Mouse (Mus musculus) CD4-positive, CD25-positive, alpha-beta regulatory T cell, adult 4 months (primary cell): Measurements from ENCODE around the gene Znrd1. TPM values are rescaled to one million over a fixed set of nuclear protein-coding genes. Genes with fewer than 3 reads are reported as not detected.
"Not testable (repeated sequence)": the region's sequence is repeated elsewhere in the genome, so short reads cannot be mapped to it uniquely, and the experiment has no call there.

Experiments
- ATAC-seq: one replicate; pipeline ENCODE4 v1.8.0; 2017
- polyA plus RNA-seq, 2 experiments: library from polyadenylated mRNA; unstranded; fragments of 100-300 nt; shearing (Covaris generic); gene quantifications; one replicate each; pipeline ENCODE4 v1.2.1; 2017

Gene Znrd1
- 10 to 100 TPM; 67.9 to 82.1 TPM for polyA plus RNA-seq

DNA sequence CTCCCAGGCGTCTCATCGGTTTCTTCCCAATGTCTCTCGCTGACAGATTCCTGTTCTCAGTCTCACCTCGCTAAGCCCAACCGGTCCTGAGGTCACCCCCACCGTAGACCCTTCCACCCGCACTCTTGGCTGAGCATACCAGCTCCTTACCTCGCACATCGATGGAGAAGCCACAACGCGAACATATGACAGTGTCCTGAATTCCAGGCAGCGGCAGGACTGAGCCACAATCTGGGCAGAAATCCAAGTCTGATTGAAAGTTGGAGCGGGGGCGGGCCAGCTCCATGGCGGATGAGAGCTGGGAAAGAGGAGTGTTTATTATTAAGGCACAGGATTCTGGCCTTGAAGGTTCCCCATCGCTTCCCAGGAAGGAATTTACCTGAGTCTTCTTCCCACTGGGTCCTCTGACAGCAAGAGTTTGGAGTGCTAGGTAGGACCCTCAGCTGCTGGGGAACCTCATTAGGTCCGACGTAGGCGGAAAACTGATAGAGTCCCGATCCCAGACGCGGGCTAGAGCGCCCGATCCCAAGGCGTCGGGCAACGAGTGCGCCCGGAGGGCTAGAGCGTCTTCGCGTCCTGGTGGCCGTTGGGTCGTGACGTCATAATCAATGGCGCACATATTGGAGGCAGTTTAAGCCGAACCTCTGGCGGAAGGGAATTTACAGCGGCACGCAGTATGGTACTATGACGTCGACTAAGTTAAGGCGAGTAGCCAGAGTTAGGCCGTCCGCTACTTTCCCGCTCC is at the start of gene Znrd1, which contains the start of gene Znrd1as:
Znrd1 (minus strand) TSS at position 561 of the 745 bp plus-strand sequence.
Znrd1as (plus strand) TSS at position 594 of the 745 bp plus-strand sequence.
- ATAC-seq, result peak; percentile 96

DNA sequence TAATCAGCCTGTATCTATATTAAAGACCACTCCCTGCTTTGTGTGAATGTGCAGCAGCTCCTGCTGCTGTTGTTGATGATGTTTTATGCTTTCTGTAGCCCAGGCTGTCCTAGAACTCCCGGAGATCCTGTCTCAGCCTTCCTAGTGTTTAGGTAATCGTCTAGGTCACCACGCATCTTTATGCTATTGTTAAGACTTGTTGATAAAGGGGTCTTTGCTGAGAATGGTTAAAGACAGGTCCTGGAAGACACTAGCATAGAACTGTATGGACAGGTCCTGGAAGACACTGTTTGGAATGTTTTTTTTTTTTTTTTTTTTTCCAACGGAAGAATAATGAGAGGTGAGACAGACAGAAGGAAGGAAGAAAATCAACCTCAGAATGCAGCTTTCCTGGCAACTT is 45.0 kb upstream of the Znrd1 start:
- no peak for ATAC-seq

DNA sequence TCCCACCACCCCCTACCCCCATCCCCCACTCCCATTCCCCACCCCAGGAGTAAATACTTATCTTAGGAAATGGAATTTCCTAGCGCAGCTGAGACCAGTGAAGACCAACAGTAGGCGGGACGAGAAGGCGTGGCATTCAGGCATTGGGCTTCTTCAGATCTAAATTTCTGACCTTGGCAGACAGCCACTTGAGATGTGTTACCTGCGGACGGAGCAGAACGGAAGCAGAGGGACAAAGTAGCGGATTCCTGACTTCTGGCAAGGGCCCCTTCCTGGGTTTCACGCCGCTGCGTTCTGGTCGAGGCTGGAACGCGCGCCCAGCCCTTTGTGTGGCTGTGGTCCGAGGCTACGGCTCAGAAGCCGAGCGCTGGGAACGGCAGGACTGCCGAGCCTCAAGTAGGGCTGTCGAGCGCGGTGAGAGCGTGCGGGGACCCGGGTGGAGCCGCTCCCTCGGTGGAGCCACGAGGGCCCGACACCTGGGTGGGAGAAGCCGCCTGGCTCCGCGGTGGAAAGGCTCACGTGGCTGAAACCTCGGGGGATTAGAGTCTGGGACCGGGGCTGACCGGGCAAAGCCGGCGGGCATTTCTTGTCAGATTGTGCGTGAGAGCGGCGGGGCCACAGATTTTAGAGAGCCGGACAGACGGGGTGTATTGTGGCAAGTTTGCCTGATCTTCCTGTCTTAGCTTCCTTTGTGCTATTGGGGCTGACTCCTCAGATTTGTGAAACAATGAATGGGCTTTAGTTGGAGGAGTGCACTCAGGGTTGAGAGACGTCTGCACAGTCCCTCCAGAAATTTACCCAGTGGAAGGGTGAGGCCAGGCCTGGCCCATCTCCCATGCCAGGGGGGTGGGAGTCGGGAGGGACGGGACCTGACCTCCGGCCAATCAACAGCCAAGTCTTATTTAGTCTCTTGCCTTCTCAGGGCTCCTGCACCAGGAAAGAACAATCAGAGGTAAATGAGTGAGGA is 44.3 kb upstream of the Znrd1 start:
- ATAC-seq, result no peak

DNA sequence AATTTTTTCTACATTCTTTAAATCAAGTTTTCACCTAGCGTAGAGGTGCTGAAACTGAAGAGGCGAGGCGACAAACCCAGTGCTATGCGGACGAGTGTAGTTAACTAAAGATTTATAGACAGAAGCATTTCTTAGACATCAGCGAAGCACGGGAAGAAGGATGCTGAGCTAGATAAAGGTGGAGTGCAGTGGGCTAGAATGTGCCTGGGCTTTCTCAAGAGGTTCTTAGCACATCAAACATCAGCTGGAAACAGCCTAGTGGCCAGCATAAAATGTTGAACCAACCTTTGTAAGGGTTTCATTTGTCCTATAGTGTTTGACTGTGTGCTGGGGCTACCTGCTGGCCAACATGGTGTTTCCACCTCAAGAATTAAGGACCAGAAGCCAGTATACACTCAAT is 42.5 kb upstream of the Znrd1 start, which contains the start of gene Zfp57:
Zfp57 (plus strand) TSS at position 301 of the 400 bp plus-strand sequence.
- no peak for ATAC-seq

DNA sequence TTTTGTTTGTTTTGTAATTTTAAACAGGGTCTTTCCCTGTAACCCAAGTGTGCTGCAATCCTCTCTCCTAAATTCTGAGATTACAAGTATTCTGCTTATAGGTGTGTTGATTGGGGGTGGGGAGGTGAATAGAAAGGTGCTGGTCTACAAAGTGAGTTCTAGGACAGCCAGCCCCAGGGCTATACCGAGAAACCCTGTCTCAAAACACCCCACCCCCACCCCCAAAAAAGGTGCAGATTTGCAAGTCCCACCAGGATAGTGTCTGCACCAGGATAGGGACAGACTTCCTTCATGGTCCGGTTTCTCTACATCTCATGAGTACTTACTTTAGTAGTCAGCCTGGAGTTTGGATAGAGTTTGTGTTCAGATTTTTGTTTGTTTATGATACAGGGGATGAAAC is 40.1 kb upstream of the Znrd1 start:
- no peak for ATAC-seq

DNA sequence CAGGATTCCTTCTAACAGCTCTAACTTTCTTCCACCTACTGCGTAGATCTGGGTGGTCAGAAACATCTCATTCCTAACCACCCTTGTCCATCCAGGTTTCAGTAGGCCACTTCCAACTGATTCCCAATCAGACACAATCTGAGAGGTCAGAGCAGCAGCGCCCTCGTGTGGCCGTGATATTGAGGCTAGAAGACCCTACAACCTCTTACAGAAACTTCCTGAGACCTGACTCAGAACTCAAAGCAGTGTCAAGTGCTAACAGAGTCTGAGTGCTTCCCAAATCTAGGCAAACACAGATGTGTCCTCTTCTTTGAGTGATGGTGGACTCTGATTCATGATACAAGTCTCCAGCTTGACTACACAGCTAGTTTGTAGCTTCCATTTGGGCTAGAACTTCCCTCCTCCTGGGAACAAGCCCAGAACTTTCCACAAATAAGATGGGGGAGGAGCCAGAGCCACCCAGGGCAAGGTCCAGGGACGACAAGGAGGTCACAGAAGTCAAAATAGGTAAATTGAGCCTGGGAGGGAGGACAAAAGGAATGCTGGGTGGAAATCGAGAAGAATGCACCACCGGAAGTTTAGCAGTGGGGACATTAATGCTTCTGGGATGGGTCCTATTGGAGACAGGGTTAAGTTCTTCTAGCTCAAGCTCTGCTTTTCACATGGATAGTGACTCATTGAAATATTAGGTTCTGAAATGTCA is 38.8 kb upstream of the Znrd1 start:
- no peak for ATAC-seq

DNA sequence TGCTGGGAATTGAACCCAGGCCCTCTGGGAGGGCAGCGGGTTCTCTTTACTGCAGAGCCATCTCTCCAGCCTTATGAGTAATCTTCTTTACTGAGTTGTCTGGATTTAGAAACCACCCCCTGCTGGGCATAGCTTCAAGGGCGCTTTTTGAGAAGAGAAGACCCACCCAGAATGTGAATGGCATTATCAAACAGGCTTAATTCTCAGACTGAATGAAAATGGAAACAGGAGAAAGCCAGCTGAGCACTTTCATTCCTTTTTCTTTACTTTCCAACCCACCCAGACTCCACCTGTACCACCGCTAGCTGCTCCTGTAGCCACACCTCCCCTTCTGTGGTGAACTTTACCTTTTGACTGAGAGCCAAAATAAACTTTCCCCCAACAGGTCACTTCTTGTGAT is 37.1 kb upstream of the Znrd1 start:
- ATAC-seq, result no peak

DNA sequence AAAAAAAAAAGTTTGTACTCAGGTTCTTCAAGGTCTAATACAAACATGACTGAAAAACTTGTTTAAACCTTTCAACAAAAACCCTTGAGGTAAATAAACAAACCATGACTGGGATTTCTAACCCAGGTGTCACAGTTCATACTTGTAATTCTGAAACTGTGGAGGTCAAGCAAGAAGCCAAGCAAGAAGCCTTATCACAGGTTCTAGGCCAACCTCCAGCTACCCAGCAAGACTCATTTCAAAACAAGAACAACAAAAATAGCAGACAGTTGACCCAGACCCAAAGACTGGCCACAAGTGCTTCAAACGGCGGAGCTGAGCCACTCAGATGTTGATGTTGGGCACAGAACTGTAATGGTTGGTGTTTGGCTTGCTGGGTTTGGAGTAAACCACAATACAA is 36.2 kb upstream of the Znrd1 start:
- no peak for ATAC-seq

DNA sequence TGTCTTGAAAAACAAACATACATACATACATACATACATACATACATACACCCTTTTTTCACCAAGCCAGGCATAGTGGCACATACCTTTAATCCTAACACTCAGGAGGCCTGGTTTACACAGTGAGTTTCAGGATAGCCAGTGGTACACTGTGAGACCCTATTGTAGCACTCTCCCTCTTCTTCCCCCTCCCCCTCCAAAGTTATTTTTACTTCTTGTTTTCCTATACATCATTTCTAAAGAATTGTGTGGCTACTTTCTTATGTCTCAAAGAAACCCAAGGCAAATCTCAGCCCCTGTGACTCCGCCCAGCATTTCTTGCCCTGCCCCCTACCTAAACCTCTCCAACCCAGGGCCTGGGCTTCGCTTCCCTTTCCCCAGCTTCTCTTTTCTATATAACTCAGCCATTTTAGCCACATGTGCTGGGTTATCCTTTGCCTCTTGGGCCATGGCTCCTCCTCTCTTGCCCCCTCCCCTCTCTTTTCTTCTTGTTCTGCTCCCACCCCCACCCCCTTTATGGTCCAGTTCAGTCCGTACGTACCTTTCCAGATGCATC is 35.5 kb upstream of the Znrd1 start:
- no peak for ATAC-seq

DNA sequence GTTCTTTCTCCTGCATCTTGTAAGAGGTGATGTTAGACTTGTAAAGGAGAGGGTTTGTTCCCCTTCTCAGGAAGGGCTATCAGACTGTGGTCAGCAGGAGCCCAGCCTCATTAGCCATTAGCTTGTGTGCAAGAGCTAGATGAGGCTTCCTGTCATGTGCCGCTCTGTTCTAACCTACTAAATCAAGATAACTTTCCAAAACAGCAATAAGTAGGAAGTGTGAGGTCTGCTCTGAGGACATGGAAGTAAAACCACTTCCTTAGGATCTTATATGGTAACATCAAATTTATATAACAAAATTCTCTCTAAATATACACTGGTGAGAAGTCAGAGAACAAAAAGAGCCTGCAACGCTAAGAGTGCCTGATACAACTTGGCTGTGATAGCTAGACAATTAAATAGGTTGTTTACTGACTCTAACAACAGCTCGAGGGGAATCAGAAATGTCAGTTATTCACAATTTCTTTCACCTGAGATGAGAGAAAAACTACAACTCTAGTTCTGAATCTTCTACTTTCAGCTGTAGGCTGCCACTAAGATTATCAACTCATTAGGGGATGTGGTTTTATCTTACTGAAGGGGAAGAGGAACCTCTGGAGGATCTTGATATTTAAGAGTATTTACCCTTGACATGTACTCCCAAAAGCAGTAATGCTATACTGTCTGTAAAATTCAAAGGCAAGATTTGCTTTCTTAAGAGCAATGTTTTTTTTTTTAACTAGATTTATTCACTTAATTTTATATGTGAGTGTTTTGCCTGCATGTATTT is 34.2 kb upstream of the Znrd1 start:
- peak; percentile 85 for ATAC-seq

DNA sequence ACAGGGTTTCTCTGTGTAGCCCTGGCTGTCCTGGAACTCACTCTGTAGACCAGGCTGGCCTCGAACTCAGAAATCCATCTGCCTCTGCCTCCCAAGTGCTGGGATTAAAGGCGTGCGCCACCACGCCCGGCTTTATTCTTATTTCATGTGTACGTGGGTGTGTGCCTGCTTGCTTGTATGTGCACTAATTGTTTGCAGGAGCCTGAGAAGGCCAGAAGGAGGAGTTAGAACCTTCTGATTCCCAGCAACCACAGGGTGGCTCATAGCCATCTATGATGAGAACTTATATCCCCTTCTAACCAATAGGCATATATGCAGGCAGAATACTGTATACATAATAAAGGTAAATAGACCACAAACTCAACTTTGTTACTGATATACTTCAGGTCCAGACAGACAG is 32.3 kb upstream of the Znrd1 start:
- not testable (repeated sequence) for ATAC-seq

DNA sequence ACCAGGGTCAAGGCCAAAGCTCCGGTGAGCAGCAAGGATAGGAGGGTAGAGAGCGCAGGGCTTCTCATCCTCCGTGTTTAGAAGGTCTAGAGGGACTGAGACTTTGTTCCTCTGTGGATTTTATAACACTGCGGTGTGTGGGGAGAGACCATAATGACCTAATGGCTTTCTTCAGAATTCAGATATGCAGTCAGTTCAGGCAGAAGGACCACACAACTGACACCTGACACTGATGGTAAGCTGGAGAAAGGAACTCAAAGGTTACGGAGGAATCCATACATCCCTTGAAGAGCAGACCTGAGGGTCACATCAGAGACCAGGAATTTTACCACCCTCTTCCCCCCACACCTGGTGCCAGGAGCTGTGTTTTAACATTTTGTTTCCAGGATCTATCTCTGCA is 31.1 kb upstream of the Znrd1 start, which contains the start of gene H2-M5:
H2-M5 (minus strand) TSS at position 101 of the 400 bp plus-strand sequence.
- no peak for ATAC-seq

DNA sequence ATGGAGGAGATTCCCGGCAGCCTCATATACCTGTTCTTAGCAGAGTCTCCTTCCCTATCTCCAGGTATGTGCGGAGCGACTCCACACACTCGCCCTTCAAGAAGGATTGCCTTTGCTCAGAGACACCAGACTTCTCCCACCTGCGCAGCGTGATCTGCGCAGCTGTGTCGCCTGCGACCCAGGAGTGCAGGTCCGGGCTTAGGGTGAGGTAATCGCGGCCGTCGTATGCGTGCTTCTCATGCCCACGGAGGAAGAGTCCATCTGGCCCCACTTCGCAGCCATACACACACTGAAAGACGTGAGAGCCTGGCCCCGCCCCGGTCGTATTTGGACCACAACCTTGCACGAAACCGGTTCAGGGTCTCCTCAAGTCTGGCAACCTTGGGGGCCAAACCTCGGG is 30.1 kb upstream of the Znrd1 start:
- no peak for ATAC-seq

DNA sequence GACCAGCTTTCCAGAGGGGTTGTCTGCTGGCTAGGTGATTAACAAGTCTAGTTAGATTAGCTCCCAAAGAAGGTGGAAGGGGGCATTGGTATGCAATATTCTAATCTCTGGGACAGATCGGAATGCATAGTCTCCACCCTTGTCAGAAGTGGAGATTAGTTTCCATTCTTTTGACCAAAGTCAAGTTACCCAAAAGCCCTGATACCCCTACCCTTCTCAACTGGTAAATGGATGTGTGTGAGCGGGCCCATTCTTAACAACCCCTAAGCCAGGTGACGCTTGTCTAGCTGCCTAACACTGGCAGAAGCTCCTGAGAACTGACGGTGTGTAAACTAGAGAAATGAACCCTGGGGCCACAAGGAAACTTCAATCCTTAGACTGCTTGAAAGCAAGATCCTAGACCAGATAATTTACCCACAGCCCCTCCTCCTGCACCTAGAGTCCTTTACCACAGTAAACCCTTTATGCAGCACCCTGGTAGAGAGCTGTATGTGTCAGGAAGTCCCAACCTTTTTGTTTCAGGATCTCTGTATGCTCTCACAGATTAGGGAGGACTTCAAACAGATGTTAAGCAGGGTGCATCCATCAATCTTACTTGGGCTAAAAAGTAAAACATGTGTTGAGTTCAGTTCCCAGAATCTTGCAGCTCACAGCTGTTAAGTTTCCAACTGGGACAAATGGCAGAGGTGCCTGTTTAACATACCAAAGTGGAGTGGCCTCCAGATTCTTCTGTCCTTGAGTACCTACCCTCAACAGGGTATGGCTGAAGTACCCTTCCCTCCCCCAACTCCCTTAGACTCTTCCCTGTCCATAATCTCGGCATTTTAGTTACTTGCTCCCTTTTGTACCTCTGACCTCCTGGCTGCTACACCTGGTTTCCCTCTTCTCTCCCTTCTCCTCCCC is 24.1 kb upstream of the Znrd1 start:
- ATAC-seq, result peak; percentile 43

DNA sequence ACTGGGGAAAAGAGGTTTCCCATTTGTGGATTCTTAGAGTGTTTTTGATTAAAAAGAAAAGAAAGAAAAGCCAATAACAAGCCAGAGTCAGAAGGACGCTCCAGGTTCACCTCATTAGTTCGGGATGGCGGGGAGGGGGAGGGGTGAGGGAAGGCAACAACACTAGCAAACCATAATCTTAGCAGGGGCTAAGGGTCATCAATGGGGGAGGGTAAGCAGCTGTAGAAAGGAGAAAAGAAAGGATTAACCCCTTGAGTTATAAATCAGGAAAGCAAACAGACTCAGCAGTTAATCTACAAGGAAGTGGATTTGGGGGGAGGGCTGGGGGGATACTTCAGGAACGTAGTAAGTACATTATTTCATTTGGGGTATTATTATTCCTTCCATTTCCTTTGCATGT is 23.5 kb upstream of the Znrd1 start:
- ATAC-seq, result no peak

DNA sequence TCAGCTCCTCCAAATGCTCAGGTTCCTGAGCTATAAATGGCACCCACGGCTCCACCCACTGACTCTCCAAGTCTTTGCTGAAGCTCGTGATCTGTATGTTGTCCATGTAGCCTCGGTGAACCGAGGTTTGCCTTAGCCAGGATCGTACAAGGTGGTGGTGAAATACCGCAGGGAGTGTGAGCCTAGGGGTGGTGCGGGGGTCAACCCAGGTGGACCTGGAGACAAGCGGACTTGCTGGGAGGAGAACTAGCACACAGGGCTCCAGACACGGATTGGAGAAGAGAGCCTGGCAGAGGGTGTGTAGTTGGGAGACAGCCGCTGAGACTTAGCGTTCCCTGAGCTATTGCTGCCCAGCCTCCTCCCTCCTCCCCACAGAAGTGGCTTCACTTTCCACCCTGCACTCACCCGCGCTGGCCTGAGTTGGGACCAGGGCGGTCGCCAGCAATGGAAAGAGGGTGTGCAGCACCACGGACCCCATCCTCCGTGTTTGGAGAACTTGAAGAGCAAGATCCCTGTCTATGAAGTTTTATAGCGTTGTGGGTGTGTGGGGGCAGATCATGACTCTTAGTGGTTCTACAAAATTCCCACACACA is 23.0 kb upstream of the Znrd1 start, which contains the start of gene 2410137M14Rik:
2410137M14Rik (minus strand) TSS at position 17 of the 593 bp plus-strand sequence.
- no peak for ATAC-seq

DNA sequence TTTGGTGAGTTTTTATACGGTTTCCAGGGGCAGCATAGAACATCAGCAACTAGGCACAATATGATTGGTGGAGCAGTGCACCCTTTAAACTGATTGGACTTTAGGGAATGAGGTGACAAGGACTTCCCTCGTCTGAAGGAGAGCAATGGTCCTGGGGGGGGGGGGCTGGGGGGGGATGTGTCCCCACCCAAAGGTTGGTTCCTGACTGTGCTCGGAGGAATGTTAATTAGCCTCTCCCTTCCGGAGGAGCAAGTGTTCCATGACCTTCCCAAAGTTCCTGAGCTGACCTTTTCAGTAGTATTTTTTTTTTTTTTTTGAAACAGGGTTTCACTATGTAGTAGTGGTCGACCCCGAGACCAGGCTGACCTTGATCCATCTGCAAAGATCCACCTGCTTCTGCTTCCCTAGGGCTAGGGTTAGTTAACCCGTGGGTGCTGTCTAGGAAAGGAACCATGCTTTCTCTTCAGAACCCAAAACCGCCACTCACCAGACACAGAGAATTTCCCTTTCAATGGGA is 15.0 kb upstream of the Znrd1 start:
- no peak for ATAC-seq

DNA sequence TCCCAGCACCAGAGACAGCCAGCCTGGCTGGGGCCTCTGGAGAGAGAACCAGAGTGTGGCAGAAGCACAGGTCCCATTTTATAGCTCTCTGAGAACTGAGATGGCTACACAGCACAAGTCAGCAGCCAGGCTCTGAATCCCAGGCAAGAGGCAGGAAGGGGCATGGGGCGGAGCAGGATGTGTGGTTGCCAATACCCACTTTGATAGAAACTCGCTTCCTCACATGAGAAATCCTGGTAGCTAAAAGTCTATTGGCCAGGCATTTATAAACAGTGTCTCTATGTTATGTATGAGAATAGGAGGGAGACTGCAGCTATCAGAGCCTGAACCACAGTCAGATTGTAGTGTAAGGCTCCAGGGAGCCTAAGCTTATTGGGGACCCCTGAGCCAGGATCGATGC is 14.4 kb upstream of the Znrd1 start:
- ATAC-seq, result peak; percentile 86

DNA sequence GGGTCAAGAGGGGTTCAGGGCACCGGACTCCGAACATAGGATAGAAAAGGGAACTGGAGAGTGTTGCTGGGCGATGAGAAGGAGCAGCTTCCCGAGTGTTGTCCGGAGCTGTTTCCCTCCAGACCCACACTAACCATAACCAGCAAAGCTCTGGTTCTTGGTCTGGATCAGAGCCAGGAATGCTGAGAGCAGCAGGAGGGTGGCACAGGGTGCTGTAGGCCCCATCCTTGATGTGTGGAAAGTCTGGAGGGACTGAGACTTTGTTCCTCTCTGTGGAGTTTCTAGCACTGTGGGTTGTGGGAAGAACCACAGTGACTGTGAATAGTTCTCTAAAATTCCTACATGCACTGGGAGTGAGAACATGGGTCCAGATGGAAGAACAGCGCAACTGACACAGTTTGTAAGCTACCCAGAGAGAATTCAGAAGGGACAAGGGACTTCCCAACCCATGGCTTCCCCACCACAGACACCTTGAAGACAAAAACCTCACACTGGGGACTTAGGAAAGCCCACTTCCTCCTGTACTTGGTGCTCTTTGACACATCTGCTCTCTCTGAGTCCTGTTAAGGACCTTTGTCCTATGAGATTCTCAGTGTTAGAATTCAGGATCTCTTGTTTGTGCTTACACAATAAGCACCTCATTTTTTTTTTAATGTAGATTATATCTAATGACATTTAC is 13.0 kb upstream of the Znrd1 start:
- ATAC-seq, result peak; percentile 62
